Mouse (Mus musculus) midbrain, embryonic 13.5 days (tissue): ENCODE measurements around the gene Mmp10. TPM values are rescaled to one million over a fixed set of nuclear protein-coding genes. Genes with fewer than 3 reads are reported as not detected.

Experiments
- ATAC-seq: fragments of 200-750 bp; cut with Nextera tagmentation; 2 replicates; pipeline ENCODE4 v1.8.0; 2017; ENCODE audit warnings: mild to moderate bottlenecking, moderate TSS enrichment, moderate library complexity
- H3K27ac ChIP-seq: fragments of 300-500 bp; sonication (generic); 2 replicates; pipeline ENCODE4 v1.5.1; 2015; ENCODE audit warnings: inconsistent platforms, mild to moderate bottlenecking, moderate library complexity
- H3K27me3 ChIP-seq: fragments of 300-500 bp; sonication (generic); 2 replicates; pipeline ENCODE4 v1.6.1; 2015; ENCODE audit warnings: mild to moderate bottlenecking, inconsistent platforms
- H3K36me3 ChIP-seq: fragments of 300-500 bp; sonication (generic); 2 replicates; pipeline ENCODE4 v1.6.1; 2015; ENCODE audit warnings: mild to moderate bottlenecking, inconsistent platforms
- H3K4me1 ChIP-seq: fragments of 300-500 bp; sonication (generic); replicated peaks from 2 replicates; pipeline ENCODE4 v1.6.1; 2015; ENCODE audit warnings: inconsistent platforms
- H3K4me2 ChIP-seq: fragments of 300-500 bp; sonication (generic); replicated peaks from 2 replicates; pipeline ENCODE4 v1.6.1; 2015; ENCODE audit warnings: moderate library complexity, mild to moderate bottlenecking, inconsistent platforms
- H3K4me3 ChIP-seq: fragments of 300-500 bp; sonication (generic); replicated peaks from 2 replicates; pipeline ENCODE4 v1.5.1; 2015; ENCODE audit warnings: mild to moderate bottlenecking, inconsistent platforms
- H3K9ac ChIP-seq: fragments of 300-500 bp; sonication (generic); replicated peaks from 2 replicates; pipeline ENCODE4 v1.6.1; 2015; ENCODE audit warnings: mild to moderate bottlenecking, inconsistent platforms
- H3K9me3 ChIP-seq: fragments of 300-500 bp; sonication (generic); 2 replicates; pipeline ENCODE4 v1.6.1; 2016; ENCODE audit warnings: mild to moderate bottlenecking, inconsistent platforms
- WGBS: fragments of 180-500 bp; shearing (Covaris S2); methylation state at CpG from one replicate; pipeline ENCODE4 v1.1.7; 2015; 5-methylcytosine and 5-hydroxymethylcytosine counted together
- polyA plus RNA-seq: library from polyadenylated mRNA; unstranded; fragments of >200 nt; fragmentation: Nextera tagmentation; extraction: Ambion mirVana; gene quantifications from 2 replicates; pipeline ENCODE4 v1.2.1, GENCODE M21; 2015

Mmp10 gene
- polyA plus RNA-seq, 1 experiment from 2014 or later: not detected

- H3K4me3 ChIP-seq: no peak overlapping the region
- no peak for ATAC-seq
- no peak overlapping the region for H3K27ac ChIP-seq
- no peak overlapping the region for H3K4me2 ChIP-seq
- WGBS: 89% methylated on average over 7 of the region's 7 CpGs
- H3K9me3 ChIP-seq: no peaks in the 10 kb centered on the region
- H3K36me3 ChIP-seq: no peaks in the 10 kb centered on the region
- H3K27me3 ChIP-seq: no peaks in the 10 kb centered on the region
- H3K4me1 ChIP-seq: no peaks in the 10 kb centered on the region
- no peak overlapping the region for H3K9ac ChIP-seq
These were observed 43.8 kb downstream of the Mmp10 start for GRCm38 (mm10) chr9:7545920-7546319.

DNA sequence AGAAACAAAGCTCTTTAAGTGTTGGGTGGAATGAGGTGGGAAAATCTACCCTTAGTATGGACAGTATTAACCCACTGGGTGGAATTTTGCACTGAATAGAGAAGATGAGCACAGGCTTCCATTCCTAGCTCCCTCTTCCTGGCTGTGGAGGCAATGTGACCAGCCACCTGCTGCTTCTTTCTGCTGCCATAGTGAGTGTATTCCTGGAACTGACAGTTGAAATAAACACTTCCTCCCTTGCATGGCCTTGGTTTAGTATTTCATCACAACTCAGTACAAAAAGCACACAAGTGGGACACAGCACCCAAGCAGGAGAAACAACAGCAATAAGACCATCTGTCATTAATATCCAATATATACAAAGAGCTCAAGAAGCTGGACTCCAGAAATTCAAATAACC lies 49.8 kb downstream of the Mmp10 start:
- Histone ChIP-seq H3K36me3 (no peaks in the 10 kb centered on the region), H3K9ac (no peak overlapping the region), H3K9me3 (no peaks in the 10 kb centered on the region), H3K27ac (no peak overlapping the region), H3K4me3 (no peak overlapping the region), H3K4me2 (no peak overlapping the region), H3K4me1 (no peaks in the 10 kb centered on the region), H3K27me3 (no peaks in the 10 kb centered on the region)
- no peak for ATAC-seq

GRCm38 (mm10) chr9:7553536-7553935 lies 51.4 kb downstream of the Mmp10 start:
- Histone ChIP-seq H3K27ac (no peak overlapping the region), H3K4me1 (no peaks in the 10 kb centered on the region), H3K4me2 (no peak overlapping the region), H3K4me3 (no peak overlapping the region), H3K36me3 (no peaks in the 10 kb centered on the region), H3K9me3 (no peaks in the 10 kb centered on the region), H3K9ac (no peak overlapping the region), H3K27me3 (no peaks in the 10 kb centered on the region)
- no peak for ATAC-seq
- WGBS: 91% methylated on average over 3 of the region's 3 CpGs

DNA sequence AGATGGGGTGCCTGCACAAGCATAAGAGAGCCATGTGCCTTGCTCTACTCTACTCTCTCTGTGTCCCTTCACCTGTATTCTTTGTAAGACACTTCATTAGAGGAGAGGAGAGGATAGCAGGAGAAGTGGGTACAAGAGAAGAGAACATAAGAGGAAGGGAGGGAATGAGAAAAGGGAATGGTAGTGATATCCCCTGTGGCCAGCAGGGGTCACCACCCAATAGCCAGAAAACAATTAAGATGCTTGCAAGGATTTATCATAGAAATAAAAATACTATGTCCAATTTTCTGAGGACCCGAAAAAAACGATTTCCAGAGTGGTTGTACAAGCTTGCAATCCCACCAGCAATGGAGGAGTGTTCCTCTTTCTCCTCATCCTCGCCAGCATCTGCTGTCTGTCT lies 52.2 kb downstream of the Mmp10 start:
- Histone ChIP-seq H3K4me1 (no peaks in the 10 kb centered on the region), H3K4me2 (no peak overlapping the region), H3K9ac (no peak overlapping the region), H3K4me3 (no peak overlapping the region), H3K36me3 (no peaks in the 10 kb centered on the region), H3K9me3 (no peaks in the 10 kb centered on the region), H3K27ac (no peak overlapping the region), H3K27me3 (no peaks in the 10 kb centered on the region)
- WGBS: 49% methylated on average over 3 of the region's 3 CpGs
- no peak for ATAC-seq

DNA sequence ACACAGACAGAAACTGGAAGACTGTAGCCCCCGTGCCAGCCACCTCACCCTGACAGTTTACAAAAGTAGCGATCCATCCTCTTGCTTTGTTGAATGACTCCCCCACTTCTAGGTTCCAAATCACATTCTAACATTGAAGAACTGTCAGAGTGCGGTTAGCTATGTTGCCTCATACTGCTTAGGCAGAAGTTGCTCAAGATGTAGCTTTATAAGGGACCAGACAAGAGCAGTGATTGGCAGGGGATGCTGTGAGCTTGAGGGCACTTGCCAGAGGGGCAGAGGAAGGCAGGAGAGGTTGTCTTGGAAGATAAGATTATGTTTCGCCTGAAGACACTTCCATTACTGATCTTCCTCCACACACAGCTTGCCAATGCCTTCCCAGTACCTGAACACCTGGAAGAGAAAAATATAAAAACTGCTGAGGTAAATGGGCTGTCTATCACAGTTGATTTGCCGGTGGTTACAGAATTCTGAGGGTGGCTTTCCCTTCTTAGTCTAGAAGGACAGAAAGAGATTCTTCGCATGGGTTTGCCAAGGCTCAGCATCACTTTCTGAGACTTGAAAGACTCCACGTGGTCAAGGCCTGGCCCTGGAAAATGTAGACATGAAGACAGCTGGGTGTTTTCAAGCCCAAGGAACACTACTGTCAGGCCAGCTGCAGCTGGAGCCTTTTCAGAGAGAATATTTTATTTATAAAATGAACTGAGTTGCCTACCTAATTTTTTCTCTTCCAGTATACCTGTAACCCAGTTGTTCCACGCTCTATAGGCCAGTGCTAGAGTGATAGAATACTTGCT lies 56.3 kb downstream of the Mmp10 start, which contains the start of gene Mmp8:
Gene Mmp8, plus strand, starts transcription at position 236 of the 797 bp plus-strand sequence.
- H3K9me3 ChIP-seq: no peaks in the 10 kb centered on the region
- 89% methylated on average over 8 of the region's 8 CpGs for WGBS
- no peak within 1 kb of the TSS for H3K27ac ChIP-seq
- H3K4me3 ChIP-seq: no peak within 1 kb of the TSS
- H3K36me3 ChIP-seq: no peaks in the 10 kb centered on the region
- no peaks in the 10 kb centered on the region for H3K27me3 ChIP-seq
- no peaks in the 10 kb centered on the region for H3K4me1 ChIP-seq
- H3K4me2 ChIP-seq: no peak within 1 kb of the TSS
- ATAC-seq: no peak
- no peak within 1 kb of the TSS for H3K9ac ChIP-seq

Other genes starting within 250 kb of the Mmp10 start
- not detected in 2 replicates for gene Mmp13, start 229.8 kb upstream of the Mmp10 start, polyA plus RNA-seq
- gene Mmp12, start 158.0 kb upstream of the Mmp10 start, polyA plus RNA-seq: not detected in 2 replicates
- not detected in 2 replicates for gene Mmp1b, start 114.3 kb upstream of the Mmp10 start, polyA plus RNA-seq
- not detected in 2 replicates for gene Mmp3, start 56.5 kb upstream of the Mmp10 start, polyA plus RNA-seq
- gene Mmp8, start 56.1 kb downstream of the Mmp10 start, polyA plus RNA-seq: 0.07 and 0.13 TPM in 2 replicates
- gene Mmp27, start 69.0 kb downstream of the Mmp10 start, polyA plus RNA-seq: not detected in 2 replicates
- gene Mmp20, start 125.9 kb downstream of the Mmp10 start, polyA plus RNA-seq: not detected in 2 replicates
- gene Mmp7, start 189.7 kb downstream of the Mmp10 start, polyA plus RNA-seq: not detected in 2 replicates